Mouse (Mus musculus): ENCODE measurements around the gene Zfp36l2.
"Not testable (repeated sequence)": the region's sequence is repeated elsewhere in the genome, so short reads cannot be mapped to it uniquely, and the experiment has no call there.

The Zfp36l2 gene

GRCm38 (mm10) chr17:84187727-84188373 lies at the start of gene Zfp36l2:
Gene Zfp36l2 (minus strand): TSS chr17:84187947.
- in situ Hi-C loops (cut with MboI, MseI), result loop anchor here (5.0 kb wide), 2 partner anchors 71 to 1509 kb away; no protein-coding TSS in a partner anchor

DNA sequence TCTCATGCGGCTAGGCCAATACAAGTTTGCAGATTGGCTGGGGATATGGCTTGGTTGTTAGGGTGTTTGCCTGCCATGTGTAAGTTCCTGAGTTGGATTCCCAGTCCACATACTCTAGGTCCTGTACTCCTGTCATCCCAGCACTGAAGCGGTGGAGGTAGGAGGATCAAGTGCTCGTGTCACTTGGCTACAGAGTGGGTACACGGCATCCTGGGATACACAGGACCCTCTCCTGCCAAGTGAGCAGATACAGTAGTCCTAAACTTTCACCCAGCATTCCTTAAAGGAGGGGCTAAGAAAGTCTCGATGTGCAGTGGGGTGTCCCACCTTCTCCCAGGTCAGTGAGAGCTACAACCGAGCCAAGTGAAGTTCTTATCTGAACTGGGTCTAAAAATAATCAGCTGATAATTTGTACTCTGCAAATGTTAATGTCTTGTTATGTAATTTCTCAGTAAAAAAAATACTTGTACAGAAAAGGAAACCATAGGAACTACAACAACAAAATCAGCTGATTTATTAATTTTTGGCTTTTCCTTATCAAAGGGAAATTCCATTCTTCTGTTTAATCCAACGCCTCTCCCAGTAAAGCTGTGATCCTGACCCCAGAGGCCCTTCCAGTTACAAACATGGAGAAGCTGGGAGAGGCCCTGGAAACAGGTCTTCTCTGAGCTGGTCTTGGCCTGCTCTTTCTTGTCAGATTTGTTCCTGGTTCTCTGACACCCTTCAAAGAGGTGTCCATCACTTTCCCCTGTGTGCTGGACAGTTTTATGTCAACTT lies 49.2 kb upstream of the Zfp36l2 start:
- in situ Hi-C loops (cut with MboI, MseI), result no loop called here

GRCm38 (mm10) chr17:84235399-84235928 lies 47.7 kb upstream of the Zfp36l2 start:
- in situ Hi-C loops (cut with MboI, MseI), result no loop called here

- in situ Hi-C loops (cut with MboI, MseI), result not testable (repeated sequence)
Measured at GRCm38 (mm10) chr17:84234785-84235184, 47.0 kb upstream of the Zfp36l2 start.

GRCm38 (mm10) chr17:84233758-84234157 lies 46.0 kb upstream of the Zfp36l2 start:
- in situ Hi-C loops (cut with MboI, MseI), result no loop called here

- in situ Hi-C loops (cut with MboI, MseI), result no loop called here
Measured at GRCm38 (mm10) chr17:84231361-84231760, 43.6 kb upstream of the Zfp36l2 start.

- in situ Hi-C loops (cut with MboI, MseI), result no loop called here
Measured at GRCm38 (mm10) chr17:84228223-84228622, 40.5 kb upstream of the Zfp36l2 start.

GRCm38 (mm10) chr17:84226681-84227080 lies 38.9 kb upstream of the Zfp36l2 start:
- in situ Hi-C loops (cut with MboI, MseI), result no loop called here

DNA sequence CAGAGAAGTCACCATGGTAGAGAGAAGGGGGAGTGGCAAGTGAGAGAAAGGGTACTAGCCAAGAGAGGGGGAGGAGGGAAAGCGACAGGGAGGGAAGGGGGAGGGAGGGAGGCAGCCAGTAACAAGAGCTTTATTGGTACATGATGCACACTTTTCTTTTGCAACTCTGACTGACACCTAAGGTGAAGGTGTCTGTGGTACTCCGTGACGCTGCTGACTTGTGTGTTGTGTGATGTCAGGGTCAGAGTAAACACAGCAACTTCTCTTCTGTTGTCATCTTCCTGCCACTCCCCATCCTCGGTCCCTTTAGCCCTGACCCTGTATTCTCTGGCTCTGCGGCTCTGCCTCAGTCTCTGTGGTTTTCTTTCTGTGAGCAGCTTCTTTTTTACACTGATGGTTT lies 38.5 kb upstream of the Zfp36l2 start:
- in situ Hi-C loops (cut with MboI, MseI), result no loop called here

DNA sequence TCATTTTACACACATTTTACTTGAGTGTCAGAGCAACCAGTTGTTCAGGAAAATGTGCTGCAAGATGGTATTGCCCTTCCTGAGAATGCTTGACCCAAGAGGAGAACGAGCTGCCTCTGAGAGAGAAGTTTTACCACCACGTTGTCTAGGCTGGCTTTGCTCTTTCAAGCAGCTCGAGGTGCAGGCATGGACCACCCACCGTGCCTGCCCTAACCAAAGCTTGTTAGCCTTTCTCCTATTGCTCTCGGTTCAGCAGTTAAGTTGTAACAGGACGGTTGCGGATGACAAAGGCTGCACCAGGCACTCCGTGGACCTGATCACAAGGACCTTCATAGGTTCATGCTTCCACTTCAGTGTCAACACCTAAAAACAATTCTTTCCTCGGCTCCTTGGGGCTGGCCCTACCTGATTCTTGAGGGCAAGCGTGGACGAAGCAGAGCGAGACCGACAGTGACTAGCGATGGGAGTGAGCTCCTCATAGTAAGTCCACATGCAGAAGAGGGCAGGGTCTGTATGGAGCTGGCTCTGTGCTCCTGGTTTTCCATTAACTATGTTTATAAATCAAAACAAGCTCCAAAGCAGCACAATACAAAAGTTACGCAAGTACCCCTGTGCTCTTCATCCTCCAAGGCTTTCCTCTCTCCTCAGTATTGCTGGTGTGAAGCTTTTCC lies 36.6 kb upstream of the Zfp36l2 start:
- in situ Hi-C loops (cut with MboI, MseI), result no loop called here

- in situ Hi-C loops (cut with MboI, MseI), result not testable (repeated sequence)
Measured at GRCm38 (mm10) chr17:84218841-84219240, 31.1 kb upstream of the Zfp36l2 start.

DNA sequence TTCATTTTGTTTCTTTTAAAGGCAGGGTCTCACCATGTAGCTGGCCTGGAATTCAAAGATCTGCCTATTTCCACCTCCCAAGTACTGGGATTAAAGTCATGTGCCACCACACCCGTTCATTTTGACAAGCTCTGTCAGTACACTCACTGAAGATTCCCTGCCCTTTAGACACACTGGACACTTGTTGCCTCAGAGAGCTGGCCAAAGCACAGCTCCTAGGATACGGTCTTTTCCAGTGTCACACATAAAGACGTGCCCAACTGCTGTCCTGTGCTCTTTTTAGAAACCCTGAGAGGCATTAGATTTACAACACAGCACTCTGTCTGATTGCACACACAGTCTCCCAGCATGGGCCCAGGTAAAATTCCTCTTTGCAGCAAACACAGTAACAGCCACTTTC lies 29.9 kb upstream of the Zfp36l2 start:
- in situ Hi-C loops (cut with MboI, MseI), result no loop called here

- in situ Hi-C loops (cut with MboI, MseI), result no loop called here
Measured at GRCm38 (mm10) chr17:84215264-84215960, 27.7 kb upstream of the Zfp36l2 start.

- in situ Hi-C loops (cut with MboI, MseI), result no loop called here
Measured at GRCm38 (mm10) chr17:84213464-84213863, 25.7 kb upstream of the Zfp36l2 start.

- in situ Hi-C loops (cut with MboI, MseI), result no loop called here
Measured at GRCm38 (mm10) chr17:84207611-84208010, 19.9 kb upstream of the Zfp36l2 start.

GRCm38 (mm10) chr17:84206239-84206638 lies 18.5 kb upstream of the Zfp36l2 start:
- in situ Hi-C loops (cut with MboI, MseI), result no loop called here

- in situ Hi-C loops (cut with MboI, MseI), result no loop called here
Measured at GRCm38 (mm10) chr17:84204962-84205361, 17.2 kb upstream of the Zfp36l2 start.

DNA sequence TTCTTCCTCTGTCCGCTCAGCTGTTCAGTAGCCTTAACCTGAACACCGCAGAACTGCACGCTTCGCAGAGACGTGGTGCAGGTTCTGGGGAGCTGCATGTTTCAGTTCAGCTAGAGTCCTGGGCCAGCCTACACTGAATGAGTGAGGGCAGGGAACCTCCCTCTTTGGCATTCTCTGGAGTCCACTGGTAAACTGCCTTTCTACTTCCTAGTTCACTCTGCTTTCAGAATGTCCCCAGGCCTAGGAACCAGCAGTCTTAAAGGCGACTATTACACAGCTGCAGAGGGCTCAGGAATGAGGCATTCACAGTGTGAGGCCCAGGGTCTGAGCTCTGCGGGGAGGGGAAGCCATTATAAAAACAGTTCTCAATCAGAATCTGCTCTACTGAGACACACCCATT lies 15.6 kb upstream of the Zfp36l2 start:
- in situ Hi-C loops (cut with MboI, MseI), result no loop called here

DNA sequence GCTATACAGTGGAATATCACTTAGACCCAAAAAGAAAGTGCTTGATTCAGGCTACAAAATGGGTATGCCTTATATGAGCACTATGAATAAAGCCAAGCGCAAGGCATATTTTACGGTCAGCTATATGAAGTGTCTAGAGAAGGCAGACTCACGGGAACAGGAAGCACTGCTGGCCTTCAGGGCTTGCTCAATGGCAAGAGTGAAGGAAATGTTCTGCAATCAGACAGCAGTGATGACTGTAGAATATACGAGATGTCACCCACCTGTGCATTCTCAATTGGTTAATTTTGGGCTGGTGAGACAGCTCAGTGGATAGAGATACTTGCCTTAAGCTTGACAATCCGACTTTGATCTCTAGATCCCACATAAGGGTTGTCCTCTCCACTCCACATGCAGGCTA lies 13.4 kb upstream of the Zfp36l2 start:
- in situ Hi-C loops (cut with MboI, MseI), result no loop called here

GRCm38 (mm10) chr17:84197912-84198344 lies 10.2 kb upstream of the Zfp36l2 start:
- in situ Hi-C loops (cut with MboI, MseI), result loop anchor here (5.0 to 10.0 kb wide), 2 partner anchors 226 to 293 kb away; no protein-coding TSS in a partner anchor

DNA sequence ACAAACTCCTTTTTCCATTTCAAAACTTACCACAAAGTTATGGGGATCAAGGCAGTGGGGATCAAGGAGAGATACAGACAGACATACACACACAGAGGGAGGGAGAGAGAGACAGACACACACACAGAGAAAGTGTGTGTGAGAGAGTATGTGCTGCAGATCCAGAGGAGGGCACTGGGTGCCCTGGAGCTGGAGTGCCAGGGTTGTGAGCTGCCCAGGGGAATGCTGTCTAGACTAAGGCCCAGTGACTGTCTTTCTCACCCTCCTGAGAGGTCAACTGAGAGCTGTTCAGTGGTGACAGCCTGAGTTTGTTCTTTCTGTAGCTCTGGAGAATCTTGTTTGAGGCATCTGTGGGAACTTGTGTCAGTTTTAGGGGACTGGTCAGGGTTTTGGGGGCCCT lies 8.6 kb upstream of the Zfp36l2 start:
- in situ Hi-C loops (cut with MboI, MseI), result loop anchor here (5.0 to 10.0 kb wide), 2 partner anchors 224 to 292 kb away; no protein-coding TSS in a partner anchor
